Mouse (Mus musculus) lung, postnatal 0 days (tissue): Measurements from ENCODE around the gene Sspo.

Source experiments
- CTCF ChIP-seq: IDR thresholded peaks from 2 replicates; pipeline ENCODE4 v1.5.1; 2016; ENCODE audit warnings: antibody characterized with exemption, mild to moderate bottlenecking
- EP300 ChIP-seq: IDR thresholded peaks from 2 replicates; pipeline ENCODE4 v1.6.1; 2016; ENCODE audit warnings: antibody characterized with exemption, mild to moderate bottlenecking, control low read depth

- TF ChIP-seq CTCF = no peak
- no peak for TF ChIP-seq EP300
These were observed 88.1 kb downstream of the Sspo start for GRCm38 (mm10) chr6:48536091-48536490.
